Comparison of ENCODE assay signal across 8 mouse cellular contexts in the genomic region with DNA sequence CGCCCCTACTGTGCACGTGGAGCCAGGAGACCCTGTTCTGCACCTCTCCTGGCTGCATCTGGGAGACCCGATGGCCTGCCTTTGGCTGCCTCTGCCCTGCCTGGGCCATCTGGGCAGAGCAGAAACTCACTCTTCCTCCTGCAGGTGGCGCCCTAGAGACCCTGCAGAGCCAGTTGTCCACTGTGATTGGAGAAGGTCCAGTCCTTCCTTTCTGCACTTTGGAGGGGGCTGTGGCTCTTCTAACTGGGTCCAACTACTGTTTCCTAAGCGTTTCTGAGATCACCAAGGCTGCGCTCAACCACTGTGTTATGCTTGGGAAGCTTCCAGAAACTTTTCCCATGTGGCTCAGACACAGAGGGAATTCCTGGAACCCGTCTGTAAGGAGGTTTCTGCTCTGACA.
DNase-seq lines count a peak whose midpoint lies in the region; ATAC-seq and TF ChIP-seq lines count a peak whose summit lies in the region.
"Had no signal": no experiment of that assay in that cellular context is flagged by ENCODE, and none has a peak within 500 bp of the region (broad histone marks: within the 10 kb centered on the region; RNA-seq: fewer than 3 reads in every experiment).

No protein-coding gene starts in this region.

- H3K27ac ChIP-seq in hindbrain, embryonic 13.5 days: no peak overlapping the region
- no peak overlapping the region for H3K27ac ChIP-seq in left cerebral cortex, adult 2 months
- no peak overlapping the region for H3K27ac ChIP-seq in midbrain, embryonic 13.5 days
- H3K27ac ChIP-seq: midbrain, embryonic 12.5 days had no signal

- H3K4me2 ChIP-seq in hindbrain, embryonic 13.5 days: no peak overlapping the region
- no peak overlapping the region for H3K4me2 ChIP-seq in midbrain, embryonic 13.5 days (replicated peaks)
- H3K4me2 ChIP-seq: midbrain, embryonic 12.5 days had no signal

- H3K4me3 ChIP-seq in hindbrain, embryonic 13.5 days: no peak overlapping the region
- no peak overlapping the region for H3K4me3 ChIP-seq in left cerebral cortex, adult 2 months
- no peak overlapping the region for H3K4me3 ChIP-seq in midbrain, embryonic 13.5 days (replicated peaks)
- H3K4me3 ChIP-seq: midbrain, embryonic 12.5 days had no signal

- POLR2A ChIA-PET in Patski (lab: Charles Lee): interaction anchor here (1.1 kb wide), 1 partner anchor 114 kb away, joined by 3 read pairs; the partner anchor contains the start of gene Col5a1

- H3K27me3 ChIP-seq in Patski: no peaks in the 10 kb centered on the region
- H3K27me3 ChIP-seq in hindbrain, embryonic 13.5 days: peaks cover 14% of the 10 kb centered on the region; the same call in 1 of the 2 replicates
- peaks cover 9% of the 10 kb centered on the region; the same call in 1 of the 2 replicates for H3K27me3 ChIP-seq in midbrain, embryonic 13.5 days

- H3K9ac ChIP-seq in hindbrain, embryonic 13.5 days: no peak overlapping the region
- no peak overlapping the region for H3K9ac ChIP-seq in midbrain, embryonic 13.5 days (replicated peaks)
- H3K9ac ChIP-seq: midbrain, embryonic 12.5 days had no signal

- no peaks in the 10 kb centered on the region; the same call in 1 of the 2 replicates for H3K4me1 ChIP-seq in hindbrain, embryonic 13.5 days (replicated peaks)
- H3K4me1 ChIP-seq in midbrain, embryonic 13.5 days (replicated peaks): no peaks in the 10 kb centered on the region
- H3K4me1 ChIP-seq: midbrain, embryonic 12.5 days had no signal

- in situ Hi-C loops in Patski (cut with MboI; ENCODE audit: low pct_unique_long_range_greater_than_20kb): loop anchor here (5.0 to 25.0 kb wide), 4 partner anchors 115 to 640 kb away; partner anchors contain the start of genes Col5a1 and Olfm1

- peak; percentile 24 for ATAC-seq in Patski
- peak; percentile 51; the same call in 1 of the 2 replicates for ATAC-seq in frontal cortex, adult (ENCODE audit: low TSS enrichment)
- ATAC-seq in hindbrain, embryonic 13.5 days (ENCODE audit: low FRiP score): peak; percentile 14; the same call in 1 of the 2 replicates
- peak; percentile 65 for ATAC-seq in midbrain, embryonic 13.5 days

- 33% methylated on average over 7 of the region's 7 CpGs for WGBS in hindbrain, embryonic 13.5 days
- WGBS in midbrain, embryonic 13.5 days: 22% methylated on average over 7 of the region's 7 CpGs

- intact Hi-C loops in left cerebral cortex, adult 2 months (cut with DNase I): loop anchor here (2.0 to 5.0 kb wide), 5 partner anchors 115 to 693 kb away; partner anchors contain the start of gene Col5a1

- H3K9me3 ChIP-seq in hindbrain, embryonic 13.5 days: no peaks in the 10 kb centered on the region
- no peaks in the 10 kb centered on the region for H3K9me3 ChIP-seq in midbrain, embryonic 13.5 days
- H3K9me3 ChIP-seq: midbrain, embryonic 12.5 days had no signal

- CTCF ChIA-PET in Patski (lab: Charles Lee): interaction anchor here (0.7 to 5.1 kb wide), 4 partner anchors 111 to 202 kb away, joined by 3 to 20 read pairs (median 3); no protein-coding TSS in a partner anchor

- H3K36me3 ChIP-seq in hindbrain, embryonic 13.5 days: no peaks in the 10 kb centered on the region
- no peaks in the 10 kb centered on the region for H3K36me3 ChIP-seq in midbrain, embryonic 13.5 days
- H3K36me3 ChIP-seq: midbrain, embryonic 12.5 days had no signal

- no peak for TF ChIP-seq CTCF in Patski (IDR thresholded peaks at IDR 0.05)
- TF ChIP-seq CTCF in left cerebral cortex, adult 2 months (IDR thresholded peaks at IDR 0.05): no peak; the same call in none of the 2 replicates

- peak; percentile 68 for DNase-seq in Patski (ENCODE audit: low read depth, low spot score)
- peak; percentile 46 for DNase-seq in c-Kit-positive CD71-positive TER-119-negative erythroid progenitor cells, embryonic 14.5 days (ENCODE audit: low read depth)
- DNase-seq in left cerebral cortex, adult 2 months (ENCODE audit: extremely low spot score in 1 of 2, low spot score in 2 of 2): peak; percentile 69 to 85
- DNase-seq in spleen, postnatal 10 days (ENCODE audit: low spot score in 2 of 2): peak; percentile 55 to 79

Comparison
In these comparisons a context has a peak if more than half of its experiments do, and no peak if none do; other contexts are left out.
1. ATAC-seq: peak in every context shown above with its lines; median percentile 65 in midbrain, embryonic 13.5 days; 51 in frontal cortex, adult; 24 in Patski; 14 in hindbrain, embryonic 13.5 days.